Mouse (Mus musculus) small intestine, adult 2 months (tissue): ENCODE measurements around the gene Zfp385b.

ENCODE experiments used
- CTCF ChIP-seq: fragments of 200-500 bp; IDR thresholded peaks from 2 replicates; pipeline ENCODE4 v1.5.1; 2012; ENCODE audit warnings: low read depth, mild to moderate bottlenecking, control low read depth, inconsistent platforms, low read length, moderate library complexity, mixed read lengths; ENCODE audit not compliant: insufficient replicate concordance, insufficient read length; ENCODE audit errors: extremely low read depth
- POLR2A ChIP-seq: fragments of 200-500 bp; IDR thresholded peaks from 2 replicates; pipeline ENCODE4 v1.6.1; 2012; ENCODE audit warnings: low read depth, mild to moderate bottlenecking, control low read depth, inconsistent platforms, low read length, moderate library complexity

GRCm38 (mm10) chr2:77401438-77402235 lies 417.8 kb downstream of the Zfp385b start:
- no peak for TF ChIP-seq POLR2A
- no peak for TF ChIP-seq CTCF
